Mouse (Mus musculus) ovary, postnatal 36 days (tissue): ENCODE measurements at regions not wholly inside any gene's neighbourhood (a gene's known extent, or its start where the extent isn't known, plus 50 kb on each side); places are given as distances from the start of the nearest gene placed in this dataset.

Source experiments
- DNase-seq: peaks from one replicate; pipeline ENCODE4 v3.0.0; 2022; ENCODE audit warnings: low spot score, mixed read lengths

DNA sequence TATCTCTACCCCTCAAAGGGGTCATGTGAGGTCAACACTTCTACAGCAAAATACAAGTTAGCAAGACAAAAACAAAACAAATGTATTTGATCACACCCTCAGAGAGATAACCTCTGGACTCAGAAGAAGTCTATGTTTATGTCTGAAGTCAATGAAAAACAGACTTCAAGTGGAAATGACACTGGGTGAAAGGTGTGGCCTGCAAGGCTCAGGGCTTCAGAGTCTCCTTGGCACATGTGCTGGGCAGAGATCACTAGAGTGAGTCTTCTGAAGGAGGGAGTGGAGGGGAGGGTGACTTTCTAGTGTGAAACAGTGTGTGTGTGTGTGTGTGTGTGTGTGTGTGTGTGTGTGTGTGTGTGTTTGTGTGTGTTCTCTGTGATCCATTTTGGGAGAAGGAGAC, 68.2 kb downstream of the Il12a start:
- DNase-seq, result peak; percentile 14

DNA sequence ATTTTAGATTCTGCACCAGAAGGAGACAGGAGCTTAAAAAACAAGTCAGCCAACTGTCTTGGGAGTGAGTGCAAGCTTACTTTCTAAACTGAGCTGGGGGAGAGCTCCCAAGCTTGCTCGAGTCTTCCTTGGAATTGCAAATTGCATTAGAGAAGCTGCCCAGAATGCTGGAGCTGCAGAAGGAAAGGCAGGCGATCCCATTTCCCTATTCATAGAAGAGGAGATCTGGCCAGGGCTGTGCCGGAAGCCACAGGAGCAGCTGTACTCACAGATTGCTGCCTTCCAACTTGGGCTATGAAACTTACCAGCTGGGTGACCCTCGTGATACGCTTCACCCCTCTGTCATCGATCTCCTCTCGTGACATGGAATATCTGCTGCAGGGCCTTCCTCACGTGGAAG, 68.9 kb downstream of the Il12a start:
- DNase-seq, result peak; percentile 15

DNA sequence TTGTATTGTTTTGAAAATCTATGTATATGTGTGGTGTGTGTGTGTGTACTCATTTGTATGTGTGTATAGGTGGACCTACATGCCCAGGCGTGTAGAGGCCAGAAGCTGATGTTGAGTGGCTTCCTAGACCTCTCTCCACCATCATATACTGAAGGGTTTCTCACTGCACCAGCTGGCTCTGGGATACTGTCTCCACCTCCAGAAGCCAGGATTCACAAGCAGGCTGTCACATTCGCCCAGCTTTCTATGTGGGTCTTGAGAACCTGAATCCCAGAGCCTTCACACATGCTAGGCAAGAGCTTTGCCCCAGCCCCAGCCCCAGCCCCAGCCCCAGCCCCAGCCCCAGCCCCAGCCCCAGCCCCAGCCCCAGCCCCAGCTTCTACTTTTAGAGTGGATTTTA, 70.4 kb downstream of the Il12a start:
- no peak for DNase-seq

DNA sequence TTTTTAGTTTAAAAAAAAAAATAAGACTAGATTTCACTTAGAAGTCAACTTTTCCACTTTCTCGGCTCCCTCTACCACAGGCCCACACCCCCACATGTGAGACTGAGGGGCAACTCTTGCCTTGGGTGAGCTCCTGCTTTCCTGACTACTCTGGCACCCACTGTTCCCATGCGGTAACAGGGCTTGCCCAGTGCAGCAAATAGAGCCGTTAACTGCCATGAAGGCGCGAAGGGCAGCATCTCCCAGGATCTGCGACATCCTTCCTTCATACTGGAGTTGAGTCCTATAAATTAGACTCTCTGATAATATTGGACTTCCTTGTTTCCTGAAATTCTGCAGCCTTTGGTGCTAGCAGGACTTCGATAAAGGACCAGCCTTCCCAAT, 70.8 kb downstream of the Il12a start:
- peak; percentile 12 for DNase-seq

DNA sequence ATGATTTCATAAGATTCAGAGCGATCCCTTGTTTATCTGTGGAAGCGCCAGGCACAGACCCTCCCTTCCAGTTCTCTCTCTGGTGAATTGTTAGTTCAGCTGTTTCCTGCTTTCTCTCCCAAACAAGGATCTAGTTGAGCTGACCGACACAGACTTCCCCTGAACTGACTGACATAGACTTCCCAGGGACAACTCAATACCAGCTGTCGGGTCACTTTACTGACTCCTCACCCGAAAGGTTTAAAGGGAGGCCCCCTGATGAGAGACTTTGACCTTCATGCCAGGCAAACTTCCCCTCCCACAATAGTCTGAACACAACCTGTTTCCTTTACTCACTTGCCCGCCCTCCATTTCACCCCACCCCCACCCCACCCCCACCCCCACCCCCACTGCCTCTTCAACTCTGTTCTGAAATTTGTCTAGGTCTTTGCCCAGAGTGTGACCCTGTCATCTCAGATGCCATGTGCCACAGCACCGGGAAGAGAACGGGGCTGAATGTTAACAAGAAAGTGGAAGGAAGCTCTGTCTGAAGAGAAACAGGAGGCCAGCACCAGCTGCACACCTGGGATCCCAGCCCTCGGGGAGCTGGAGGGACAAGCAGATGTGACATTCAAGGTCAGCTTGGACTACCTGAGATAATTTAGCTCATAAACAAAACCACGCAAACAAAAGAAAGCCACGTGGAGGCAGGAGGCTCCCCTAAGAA, 71.3 kb downstream of the Il12a start:
- DNase-seq, result peak; percentile 10

DNA sequence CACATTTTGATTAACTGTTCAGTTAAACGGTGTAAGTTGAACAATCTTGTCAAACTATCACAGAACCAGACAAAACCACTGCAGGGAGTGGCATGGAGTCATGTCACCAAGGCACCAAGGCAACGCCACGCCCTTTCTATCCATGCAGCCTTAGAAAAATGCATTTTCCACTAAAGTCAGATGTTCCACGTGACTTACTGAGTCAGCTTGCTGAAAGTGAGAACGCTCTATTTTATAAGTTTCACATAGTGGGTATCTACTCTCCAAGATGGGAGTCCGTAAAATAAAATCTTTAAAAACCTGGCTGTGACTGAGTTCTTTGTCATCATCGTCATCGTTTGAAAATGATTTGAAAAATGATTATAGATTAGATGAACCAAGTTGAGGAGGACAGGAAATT, 72.5 kb downstream of the Il12a start:
- no peak for DNase-seq

DNA sequence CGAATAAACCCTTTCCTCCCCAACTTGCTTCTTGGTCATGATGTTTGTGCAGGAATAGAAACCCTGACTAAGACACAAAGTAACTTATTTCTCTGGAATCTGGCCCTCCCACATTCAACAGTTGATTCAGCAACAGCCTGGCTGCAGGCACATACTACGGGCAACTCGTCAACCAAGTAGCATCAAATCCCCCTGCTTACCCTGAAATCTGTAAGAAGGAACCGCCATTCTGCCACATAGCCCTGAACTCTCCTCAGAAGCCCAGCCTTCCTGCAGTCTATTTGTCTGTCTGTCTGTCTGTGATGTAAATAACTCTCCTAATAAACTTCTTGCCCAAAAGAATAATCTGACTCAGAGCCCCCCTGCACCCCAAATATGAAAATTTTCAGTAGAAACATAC, 73.9 kb downstream of the Il12a start:
- DNase-seq, result no peak

DNA sequence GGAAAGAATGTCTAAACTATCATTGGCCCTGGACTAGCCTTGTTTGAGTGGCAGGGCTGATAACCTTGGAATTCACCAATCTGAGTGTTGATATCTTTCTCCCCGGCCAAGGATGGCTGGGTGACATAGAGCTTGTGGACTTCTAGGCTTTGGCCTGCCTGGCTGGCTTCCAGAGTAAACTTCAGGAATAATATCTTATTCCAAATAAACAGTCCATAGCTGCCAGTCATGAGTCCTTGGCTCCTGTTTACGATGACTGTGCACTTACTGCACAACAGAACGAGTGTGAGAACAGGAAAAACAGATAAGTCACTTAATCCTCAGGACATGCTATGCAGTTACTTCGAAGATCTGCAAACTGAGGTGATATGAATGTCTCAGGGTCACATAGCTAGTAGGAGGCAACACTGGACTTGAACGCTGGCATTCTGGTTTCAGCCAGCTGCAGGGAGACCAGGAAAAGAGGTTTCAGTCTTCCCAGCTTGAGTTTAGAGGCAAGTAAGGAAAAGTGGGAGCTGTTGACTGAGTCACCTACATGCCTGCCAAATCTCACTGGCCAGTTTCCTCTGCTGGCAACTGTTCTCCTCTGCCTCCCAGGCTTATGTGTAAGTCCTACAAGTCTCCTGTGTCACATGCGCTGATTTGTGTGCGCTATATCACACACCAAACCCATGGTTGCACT, 74.6 kb downstream of the Il12a start:
- peak; percentile 64 for DNase-seq

DNA sequence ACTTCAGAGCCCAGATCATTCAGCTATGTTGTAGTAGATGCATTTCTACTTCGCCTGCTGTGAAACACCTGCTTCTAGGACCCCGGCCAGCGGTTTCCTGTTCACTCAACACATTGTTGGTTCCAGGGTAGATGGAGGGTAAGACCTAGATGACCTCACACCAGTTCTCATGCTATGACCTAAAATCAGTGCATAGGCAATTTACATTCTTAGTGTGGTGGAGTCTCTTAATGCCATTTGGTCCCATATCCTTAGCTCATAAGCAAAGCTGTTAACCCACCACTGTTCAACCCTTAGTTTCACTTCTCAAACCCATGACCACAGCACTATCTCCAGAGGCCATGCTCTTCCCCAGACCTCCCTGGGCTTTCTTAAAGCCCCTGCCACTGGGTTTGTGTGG, 81.1 kb downstream of the Il12a start:
- DNase-seq, result no peak

DNA sequence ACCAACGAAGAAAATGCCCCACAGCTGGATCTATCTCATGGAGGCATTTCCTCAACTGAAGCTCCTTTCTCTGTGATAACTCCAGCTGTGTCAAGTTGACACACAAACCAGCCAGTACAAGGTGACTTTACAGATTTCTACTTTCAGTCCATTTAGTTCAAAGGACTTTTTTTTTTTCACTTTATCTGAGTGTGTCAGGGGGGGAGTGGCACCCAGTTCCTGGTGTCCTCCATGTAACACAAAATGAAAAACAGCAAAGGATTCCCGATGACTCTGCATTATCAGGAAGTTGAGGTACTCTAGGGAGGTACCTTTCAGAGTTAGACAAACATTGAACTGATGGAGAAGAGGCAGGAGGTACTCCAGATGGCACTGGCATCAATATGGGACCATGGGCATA, 87.4 kb downstream of the Il12a start:
- DNase-seq, result no peak

DNA sequence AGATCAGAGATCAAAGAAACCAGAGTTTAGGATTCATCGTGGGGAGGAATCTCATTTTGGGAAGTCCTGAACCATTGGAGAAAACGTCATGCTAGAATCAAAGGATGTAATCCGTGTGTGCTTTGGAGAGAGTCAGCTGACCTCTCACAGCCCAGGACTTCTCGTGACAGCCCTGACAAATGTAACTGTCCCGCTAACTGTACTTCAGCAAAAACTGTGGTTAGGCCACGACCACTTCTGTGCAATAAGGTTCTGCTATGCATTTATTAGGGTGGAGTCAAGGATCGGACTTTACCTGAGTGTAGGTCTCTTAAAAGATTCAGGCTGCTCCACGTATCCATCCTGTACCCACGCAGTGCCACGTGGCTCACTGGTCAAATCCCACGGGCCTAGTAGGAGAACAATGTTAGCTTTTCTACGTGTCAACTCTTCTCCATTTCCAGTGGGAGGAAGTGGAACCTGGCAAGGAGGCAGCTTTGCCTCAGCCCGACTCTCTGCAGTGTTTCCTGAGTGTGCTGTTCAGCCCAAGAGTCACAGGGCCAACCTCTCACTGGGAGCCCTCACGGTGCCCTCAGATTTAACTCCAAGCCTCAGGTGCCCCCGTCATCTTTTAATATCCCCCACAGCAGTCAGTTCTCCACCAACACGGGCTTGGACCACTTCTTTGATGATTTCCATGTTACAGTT, 88.1 kb downstream of the Il12a start:
- DNase-seq, result no peak

DNA sequence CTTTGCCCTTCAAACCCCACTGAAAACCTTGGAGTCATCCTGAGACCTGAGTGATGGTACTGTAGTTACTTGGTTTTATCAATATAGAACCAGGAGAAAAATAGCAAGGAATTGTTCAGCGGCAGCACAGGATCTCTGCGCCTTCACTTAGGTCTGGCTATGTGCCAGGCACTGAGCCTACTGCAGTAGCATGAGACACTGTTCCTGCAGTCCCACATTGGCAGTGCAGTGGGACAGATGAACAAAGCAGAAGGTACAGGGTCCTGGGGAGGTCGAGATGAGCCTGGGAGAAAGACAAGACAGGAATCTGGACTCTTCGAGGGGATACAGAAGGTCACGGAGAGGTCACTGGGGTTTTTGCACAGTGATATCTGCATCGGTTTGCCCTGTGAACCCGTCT, 88.5 kb upstream of the 1110032F04Rik start:
- no peak for DNase-seq

DNA sequence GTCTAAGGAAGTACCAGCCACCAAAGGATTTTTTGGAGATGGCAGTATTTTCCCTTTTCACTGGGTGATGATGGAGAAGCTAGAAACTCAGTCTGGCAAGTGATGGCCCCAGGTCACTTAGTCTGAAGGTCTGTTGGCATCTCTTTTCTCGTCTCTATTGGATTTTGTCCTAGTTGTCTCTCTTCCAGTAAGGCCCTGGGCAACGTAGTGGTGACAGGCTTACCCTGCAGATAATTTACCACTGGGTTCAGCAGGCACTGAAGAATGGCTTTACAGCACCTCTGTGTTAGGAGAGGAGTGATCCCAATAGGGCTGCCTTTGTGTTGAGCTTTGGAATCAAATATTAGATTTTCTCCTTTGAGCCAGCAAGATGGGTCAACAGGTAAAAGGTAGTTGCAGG, 87.9 kb upstream of the 1110032F04Rik start:
- DNase-seq, result no peak

DNA sequence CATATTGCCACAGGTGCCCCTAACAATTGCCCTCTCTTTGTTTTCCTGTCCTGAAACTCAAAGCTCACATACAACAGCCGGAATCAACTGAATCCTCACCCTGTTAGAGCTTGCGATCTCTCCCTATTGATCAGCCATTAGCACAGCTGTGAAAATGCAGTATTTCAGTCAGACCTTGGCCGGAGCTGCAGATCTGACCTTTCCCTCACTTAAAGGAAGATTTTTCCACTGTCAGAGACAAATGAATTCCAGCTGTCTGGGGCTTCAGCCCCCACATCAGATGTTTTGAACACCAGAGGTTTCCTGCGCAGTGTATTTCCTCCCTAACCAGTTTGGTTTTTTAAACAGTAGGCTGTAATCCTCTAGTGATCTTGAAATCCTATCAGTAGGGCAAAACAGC, 87.0 kb upstream of the 1110032F04Rik start:
- DNase-seq, result no peak

DNA sequence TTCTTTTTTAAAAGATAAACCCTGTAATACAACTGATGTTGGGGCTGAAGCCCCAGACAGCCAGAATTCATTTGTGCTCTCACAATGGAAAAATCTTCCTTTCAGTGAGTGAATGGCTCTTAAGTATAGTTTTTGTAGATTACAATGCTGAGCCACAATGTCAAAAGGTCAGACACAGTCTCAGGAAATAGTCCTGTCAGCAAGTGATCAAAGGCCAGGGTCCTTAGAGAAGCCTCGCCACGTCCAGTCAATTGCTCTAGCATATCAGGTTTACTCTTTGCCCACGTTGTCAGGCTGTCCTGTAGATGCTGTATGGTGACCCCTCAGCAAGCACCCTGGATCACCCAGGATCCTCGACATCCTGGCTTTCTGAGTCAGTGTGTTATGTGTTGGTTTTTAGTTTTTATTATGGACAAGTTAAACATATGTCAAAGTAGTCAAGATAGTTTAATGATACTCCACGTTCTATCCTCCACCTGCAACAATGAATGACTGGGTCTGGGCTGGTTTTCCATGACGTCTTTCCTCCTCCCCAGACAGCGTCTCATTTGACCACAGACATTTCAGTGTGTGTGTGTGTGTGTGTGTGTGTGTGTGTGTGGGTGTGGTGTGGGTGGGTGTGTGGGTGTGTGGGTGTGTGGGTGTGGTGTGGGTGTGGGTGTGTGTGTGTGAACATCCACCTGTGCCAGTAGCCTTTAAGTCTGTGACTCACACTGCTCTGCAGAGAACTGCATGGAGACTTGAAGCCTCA, 85.5 kb upstream of the 1110032F04Rik start:
- DNase-seq, result no peak

DNA sequence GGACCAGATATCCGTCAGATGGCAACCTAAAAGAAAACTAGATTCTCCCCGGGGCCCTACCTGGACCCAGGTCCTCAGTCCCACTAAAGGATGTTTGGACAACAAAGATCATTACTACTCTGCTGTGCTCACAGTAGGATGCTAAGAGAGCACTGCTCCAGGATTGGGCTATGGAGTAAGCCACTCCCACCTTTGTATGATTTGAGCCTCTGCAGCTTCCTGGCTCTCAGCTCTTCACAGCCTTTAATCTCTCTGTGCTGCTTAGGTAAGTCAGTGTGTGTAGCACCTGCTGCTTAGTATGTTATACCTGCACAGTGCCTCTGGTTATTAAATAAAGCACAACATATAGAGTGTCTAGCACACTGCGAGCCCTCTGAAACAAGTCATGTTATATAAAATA, 82.6 kb upstream of the 1110032F04Rik start:
- DNase-seq, result no peak

DNA sequence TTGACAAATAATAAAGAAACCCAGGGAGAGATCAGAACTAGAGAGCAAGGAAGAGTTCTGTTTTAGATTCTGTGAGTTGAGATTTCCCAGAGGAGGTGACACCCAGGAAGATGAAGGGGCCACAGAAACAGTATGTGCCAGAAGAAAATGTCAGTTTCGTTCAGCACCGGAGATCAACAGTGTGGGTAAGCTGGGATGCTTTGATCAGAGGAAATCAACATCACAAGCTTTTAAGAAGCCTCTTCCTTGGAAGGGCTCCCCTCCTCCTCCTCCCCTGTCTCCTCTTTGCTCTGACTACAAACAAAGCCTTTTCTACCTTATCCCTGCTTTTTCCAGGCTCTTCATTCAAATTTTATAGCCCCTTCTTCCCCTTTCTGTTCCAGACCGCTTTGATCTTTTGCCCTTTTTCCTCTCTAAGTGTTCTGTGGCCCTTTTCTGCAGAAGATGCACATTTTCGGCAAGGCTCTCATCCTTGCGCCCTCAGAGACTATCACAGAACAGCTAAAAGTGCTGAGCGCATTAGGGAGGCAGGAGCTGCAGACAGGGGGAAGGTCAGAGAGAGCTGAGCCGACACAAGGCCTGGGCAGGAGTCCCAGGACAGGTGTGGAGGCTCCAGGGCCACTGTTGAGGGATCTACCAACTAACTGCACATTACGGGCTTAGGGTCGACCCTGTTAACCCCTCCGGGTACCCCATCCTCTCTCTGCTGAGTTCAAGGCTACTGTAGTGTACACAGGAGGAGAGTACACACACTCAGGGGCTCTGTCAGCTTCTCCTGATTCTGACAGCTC, 81.8 kb upstream of the 1110032F04Rik start:
- no peak for DNase-seq

DNA sequence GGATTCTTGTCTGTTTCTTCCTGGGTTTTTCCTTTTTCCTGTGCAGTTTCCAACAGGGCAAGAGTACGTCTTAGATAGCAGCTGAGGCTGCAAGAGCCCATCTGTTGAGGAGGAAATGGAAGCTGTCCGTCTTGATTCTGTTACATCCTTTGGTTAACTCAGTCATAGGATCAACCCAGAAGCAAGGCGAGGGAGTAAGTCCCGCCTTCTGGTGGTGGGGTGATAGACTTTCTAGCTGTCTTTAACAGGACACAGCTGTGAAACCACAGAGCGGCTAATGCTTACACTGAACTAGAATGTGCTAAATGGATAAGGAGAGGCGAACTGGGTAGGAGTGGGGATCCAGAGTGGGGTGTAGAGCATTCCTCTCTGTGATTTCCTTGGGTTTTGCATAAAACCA, 79.9 kb upstream of the 1110032F04Rik start:
- DNase-seq, result no peak

DNA sequence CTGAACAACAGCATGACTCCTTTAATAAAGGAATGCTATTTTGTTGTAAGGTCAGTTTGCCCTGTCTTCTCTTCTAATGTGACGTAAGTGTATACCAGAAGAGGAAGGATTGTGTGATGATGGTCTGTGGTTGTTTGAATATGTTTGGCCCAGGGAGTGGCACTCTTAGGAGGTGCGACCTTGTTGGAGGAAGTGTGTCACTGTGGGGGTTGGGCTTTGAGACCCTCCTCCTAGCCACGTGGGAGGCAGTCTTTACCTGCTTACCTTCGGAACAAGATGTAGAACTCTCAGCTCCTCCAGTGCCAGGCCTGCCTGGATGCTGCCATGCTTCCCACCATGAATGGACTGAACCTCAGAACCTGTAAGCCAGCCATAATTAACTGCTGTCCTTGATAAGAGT, 78.9 kb upstream of the 1110032F04Rik start:
- DNase-seq, result no peak

DNA sequence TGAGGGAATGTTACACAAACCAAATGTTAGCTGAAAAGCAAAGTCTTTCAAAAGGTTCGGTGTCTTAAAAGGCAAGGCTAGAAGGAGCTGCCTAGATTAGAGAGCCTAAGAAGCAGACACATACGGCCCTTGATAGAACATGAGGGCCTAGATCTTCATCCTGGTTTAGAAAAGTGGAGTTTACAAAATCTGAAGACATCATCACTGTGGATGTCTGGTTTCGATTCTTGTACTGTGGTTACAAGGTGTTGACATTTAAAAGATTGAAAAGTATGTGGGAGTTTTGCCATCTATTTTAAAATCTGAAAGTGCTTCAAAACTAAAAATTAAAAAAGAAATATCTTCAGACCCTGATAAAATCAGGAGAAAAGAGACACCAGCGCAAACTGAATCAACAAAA, 76.5 kb upstream of the 1110032F04Rik start:
- DNase-seq, result no peak

DNA sequence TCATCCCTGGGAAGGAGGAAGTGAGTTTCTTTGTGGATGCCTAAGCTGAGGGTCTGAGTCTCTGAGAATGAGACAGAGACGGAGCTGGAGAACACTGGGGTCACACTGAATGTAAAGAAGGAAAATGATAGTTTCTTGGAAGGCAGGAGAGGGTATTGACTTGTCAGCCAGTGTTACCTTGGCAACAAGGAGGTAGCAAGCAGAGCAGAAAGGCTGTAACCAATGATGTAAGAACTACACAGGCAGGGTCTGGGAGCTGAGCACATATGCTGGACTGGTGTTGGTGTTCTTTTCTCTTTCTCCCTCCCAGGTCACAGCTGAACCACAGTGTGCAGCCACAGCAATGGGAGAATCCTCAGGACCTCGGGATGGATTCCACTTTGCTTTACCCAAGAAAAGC, 75.5 kb upstream of the 1110032F04Rik start:
- no peak for DNase-seq
